Mouse (Mus musculus): Measurements from ENCODE around the gene Pirt.

Pirt gene

GRCm38 (mm10) chr11:66946521-66946920 lies 34.7 kb downstream of the Pirt start:
- in situ Hi-C loops (cut with MboI, MseI): no loop called here

GRCm38 (mm10) chr11:66946922-66947321 lies 35.1 kb downstream of the Pirt start:
- in situ Hi-C loops (cut with MboI, MseI): no loop called here

GRCm38 (mm10) chr11:66956303-66956702 lies 44.5 kb downstream of the Pirt start, which contains the start of gene Tmem238l:
Gene Tmem238l (plus strand): TSS chr11:66956638.
- in situ Hi-C loops (cut with MboI, MseI): no loop called here

- in situ Hi-C loops (cut with MboI, MseI): no loop called here
Measured at GRCm38 (mm10) chr11:66960797-66961196, 49.0 kb downstream of the Pirt start.

- in situ Hi-C loops (cut with MboI, MseI): no loop called here
Measured at GRCm38 (mm10) chr11:66961447-66962176, 49.8 kb downstream of the Pirt start.

GRCm38 (mm10) chr11:66963462-66963861 lies 51.7 kb downstream of the Pirt start:
- in situ Hi-C loops (cut with MboI, MseI): no loop called here

GRCm38 (mm10) chr11:66966500-66967116 lies 54.8 kb downstream of the Pirt start:
- in situ Hi-C loops (cut with MboI, MseI): no loop called here

- in situ Hi-C loops (cut with MboI, MseI): no loop called here
Measured at GRCm38 (mm10) chr11:66968575-66968974, 56.8 kb downstream of the Pirt start.

GRCm38 (mm10) chr11:66973507-66973906 lies 61.7 kb downstream of the Pirt start:
- in situ Hi-C loops (cut with MboI, MseI): no loop called here

- in situ Hi-C loops (cut with MboI, MseI): no loop called here
Measured at GRCm38 (mm10) chr11:66975606-66976330, 64.0 kb downstream of the Pirt start.

Measured in T-helper 1 cell (primary cell).